Mouse (Mus musculus): ENCODE measurements around the gene AB124611.

GRCm38 (mm10) chr9:21505767-21506166 is 20.2 kb upstream of the AB124611 start:
- TF ChIP-seq POLR2A (IDR thresholded peaks at IDR 0.05; ENCODE audit: low read depth, low read length) (no peak), CTCF (IDR thresholded peaks at IDR 0.05; ENCODE audit: extremely low read depth, insufficient read depth, insufficient read length, insufficient replicate concordance) (no peak)
